Mouse (Mus musculus): Measurements from ENCODE around the gene Nfatc2. TPM values are rescaled to one million over a fixed set of nuclear protein-coding genes. Genes with fewer than 3 reads are reported as not detected.

Gene Nfatc2
- polyA plus RNA-seq, 1 experiment from 2014 or later = 2.0 TPM

DNA sequence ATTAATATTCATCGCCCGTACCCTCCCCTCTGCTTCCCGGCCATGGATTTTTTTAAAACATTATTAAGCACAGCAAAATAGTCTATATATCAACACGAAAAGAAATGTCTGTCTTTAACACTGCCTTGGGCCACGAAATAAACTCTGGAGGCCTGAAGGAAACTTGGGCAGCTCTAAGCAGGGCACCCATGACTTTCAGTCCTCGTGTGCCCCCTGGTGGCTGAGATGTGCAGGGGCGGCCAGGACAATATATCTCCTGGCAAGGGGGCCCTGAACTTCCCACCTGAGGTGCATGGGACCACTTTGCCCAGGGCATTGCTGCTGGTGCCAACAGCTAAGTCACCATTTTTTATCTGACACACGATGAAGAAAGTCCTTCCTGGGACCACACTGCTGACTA, 27.3 kb upstream of the Nfatc2 start:
- Histone ChIP-seq H3K27me3 (replicated peaks; ENCODE audit: control insufficient read depth, insufficient read depth, low read length) (no peaks in the 10 kb centered on the region), H3K9me3 (ENCODE audit: control insufficient read depth, low read length) (0 out of 2 replicates have a peak, but pooled peaks cover 5% of the 10 kb centered on the region), H3K9ac (replicated peaks; ENCODE audit: low read depth, low read length) (no peak overlapping the region), H3K4me2 (ENCODE audit: low read length) (no peak overlapping the region), H3K4me1 (replicated peaks; ENCODE audit: control insufficient read depth, insufficient read depth, low read length) (peaks cover 18% of the 10 kb centered on the region), H3K27ac (ENCODE audit: low read length) (no peak overlapping the region), H3K4me3 (replicated peaks; ENCODE audit: low read length) (no peak overlapping the region), H3K36me3 (ENCODE audit: control insufficient read depth, insufficient read depth) (peaks cover 3% of the 10 kb centered on the region; the same call in 1 of the 2 replicates)
- peak; percentile 68 for ATAC-seq
- 24% methylated on average over 8 of the region's 8 CpGs for WGBS

GRCm38 (mm10) chr2:168627829-168628770, 26.6 kb upstream of the Nfatc2 start:
- no peak overlapping the region for H3K9ac ChIP-seq (replicated peaks; ENCODE audit: low read depth, low read length)
- peaks cover under 1% of the 10 kb centered on the region; the same call in 1 of the 2 replicates for H3K36me3 ChIP-seq (ENCODE audit: control insufficient read depth, insufficient read depth)
- H3K4me2 ChIP-seq (ENCODE audit: low read length) = no peak overlapping the region
- H3K9me3 ChIP-seq (ENCODE audit: control insufficient read depth, low read length) = 0 out of 2 replicates have a peak, but pooled peaks cover 6% of the 10 kb centered on the region
- no peak overlapping the region for H3K4me3 ChIP-seq (replicated peaks; ENCODE audit: low read length)
- H3K4me1 ChIP-seq (replicated peaks; ENCODE audit: control insufficient read depth, insufficient read depth, low read length) = peaks cover 18% of the 10 kb centered on the region
- 61% methylated on average over 20 of the region's 20 CpGs for WGBS
- H3K27me3 ChIP-seq (replicated peaks; ENCODE audit: control insufficient read depth, insufficient read depth, low read length) = no peaks in the 10 kb centered on the region
- no peak overlapping the region for H3K27ac ChIP-seq (ENCODE audit: low read length)
- ATAC-seq = no peak

DNA sequence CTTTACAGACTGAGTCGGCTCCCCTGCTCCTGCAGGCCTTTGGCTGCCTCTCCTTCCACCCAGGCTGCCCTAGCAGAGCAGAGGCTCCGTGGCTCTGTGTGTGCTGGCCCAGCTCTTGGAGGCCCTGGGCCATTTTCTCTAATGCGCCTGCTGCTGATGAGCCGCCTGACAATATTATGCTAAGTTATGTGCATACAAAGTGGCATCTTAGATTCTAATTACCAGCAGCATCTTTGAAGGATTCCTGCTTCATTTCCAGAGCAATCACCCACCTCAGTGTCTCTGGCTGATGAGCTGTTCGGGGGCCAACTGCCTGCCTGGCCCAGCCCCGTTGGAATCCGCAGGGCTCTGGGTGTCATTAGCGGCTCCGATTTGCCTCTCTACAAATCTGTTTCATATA, 24.9 kb upstream of the Nfatc2 start:
- no peaks in the 10 kb centered on the region for H3K27me3 ChIP-seq (replicated peaks; ENCODE audit: control insufficient read depth, insufficient read depth, low read length)
- H3K36me3 ChIP-seq (ENCODE audit: control insufficient read depth, insufficient read depth) = no peaks in the 10 kb centered on the region
- peaks cover 18% of the 10 kb centered on the region for H3K4me1 ChIP-seq (replicated peaks; ENCODE audit: control insufficient read depth, insufficient read depth, low read length)
- 0 out of 2 replicates have a peak, but pooled peaks cover 6% of the 10 kb centered on the region for H3K9me3 ChIP-seq (ENCODE audit: control insufficient read depth, low read length)
- no peak overlapping the region for H3K9ac ChIP-seq (replicated peaks; ENCODE audit: low read depth, low read length)
- H3K4me2 ChIP-seq (ENCODE audit: low read length) = no peak overlapping the region
- peak overlapping the region; percentile 69 for H3K27ac ChIP-seq (ENCODE audit: low read length)
- 15% methylated on average over 9 of the region's 9 CpGs for WGBS
- ATAC-seq = peak; percentile 85
- no peak overlapping the region for H3K4me3 ChIP-seq (replicated peaks; ENCODE audit: low read length)

GRCm38 (mm10) chr2:168625091-168625490, 23.6 kb upstream of the Nfatc2 start:
- Histone ChIP-seq H3K9me3 (ENCODE audit: control insufficient read depth, low read length) (0 out of 2 replicates have a peak, but pooled peaks cover 6% of the 10 kb centered on the region), H3K27me3 (replicated peaks; ENCODE audit: control insufficient read depth, insufficient read depth, low read length) (no peaks in the 10 kb centered on the region), H3K9ac (replicated peaks; ENCODE audit: low read depth, low read length) (no peak overlapping the region), H3K36me3 (ENCODE audit: control insufficient read depth, insufficient read depth) (no peaks in the 10 kb centered on the region), H3K27ac (ENCODE audit: low read length) (no peak overlapping the region), H3K4me1 (replicated peaks; ENCODE audit: control insufficient read depth, insufficient read depth, low read length) (peaks cover 18% of the 10 kb centered on the region), H3K4me3 (replicated peaks; ENCODE audit: low read length) (no peak overlapping the region), H3K4me2 (ENCODE audit: low read length) (no peak overlapping the region)
- 63% methylated on average over 4 of the region's 4 CpGs for WGBS
- no peak for ATAC-seq

DNA sequence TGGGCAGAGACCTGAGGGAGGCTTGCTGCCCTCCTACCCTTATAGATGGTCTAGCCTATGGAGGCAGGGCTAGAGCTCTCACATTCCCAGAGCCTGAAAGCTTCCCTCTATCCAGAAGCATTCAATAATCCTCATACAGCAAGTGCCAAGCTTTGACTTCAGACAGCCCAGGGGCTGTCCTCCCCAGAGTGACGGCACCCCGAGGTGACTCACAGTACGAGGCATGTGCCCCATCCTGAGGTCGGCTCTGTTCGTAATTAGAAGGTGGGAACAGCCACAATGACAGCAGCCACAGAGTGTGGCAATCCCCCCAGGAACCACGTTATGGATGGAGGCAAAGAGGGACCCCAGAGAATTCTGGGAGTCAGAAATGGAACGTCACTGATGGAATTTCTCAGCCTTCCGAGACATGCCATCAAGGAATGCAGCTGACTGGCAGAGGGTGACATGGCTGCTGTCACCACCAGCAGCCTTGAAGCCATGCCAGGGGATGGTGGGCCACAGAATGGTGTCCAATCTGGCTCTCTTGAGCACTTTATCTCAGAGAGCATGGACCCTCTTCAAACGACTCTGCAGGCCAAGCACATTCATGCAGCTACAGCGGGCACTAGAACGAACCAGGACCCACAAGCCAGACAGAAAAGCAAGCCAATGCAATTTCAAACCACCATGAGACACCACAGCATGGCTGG, 19.8 kb upstream of the Nfatc2 start:
- ATAC-seq = no peak
- H3K27ac ChIP-seq (ENCODE audit: low read length) = no peak overlapping the region
- peaks cover 8% of the 10 kb centered on the region for H3K4me1 ChIP-seq (replicated peaks; ENCODE audit: control insufficient read depth, insufficient read depth, low read length)
- H3K36me3 ChIP-seq (ENCODE audit: control insufficient read depth, insufficient read depth) = no peaks in the 10 kb centered on the region
- no peak overlapping the region for H3K4me2 ChIP-seq (ENCODE audit: low read length)
- 0 out of 2 replicates have a peak, but pooled peaks cover 6% of the 10 kb centered on the region for H3K9me3 ChIP-seq (ENCODE audit: control insufficient read depth, low read length)
- H3K27me3 ChIP-seq (replicated peaks; ENCODE audit: control insufficient read depth, insufficient read depth, low read length) = no peaks in the 10 kb centered on the region
- no peak overlapping the region for H3K4me3 ChIP-seq (replicated peaks; ENCODE audit: low read length)
- WGBS = 72% methylated on average over 11 of the region's 11 CpGs
- H3K9ac ChIP-seq (replicated peaks; ENCODE audit: low read depth, low read length) = no peak overlapping the region

DNA sequence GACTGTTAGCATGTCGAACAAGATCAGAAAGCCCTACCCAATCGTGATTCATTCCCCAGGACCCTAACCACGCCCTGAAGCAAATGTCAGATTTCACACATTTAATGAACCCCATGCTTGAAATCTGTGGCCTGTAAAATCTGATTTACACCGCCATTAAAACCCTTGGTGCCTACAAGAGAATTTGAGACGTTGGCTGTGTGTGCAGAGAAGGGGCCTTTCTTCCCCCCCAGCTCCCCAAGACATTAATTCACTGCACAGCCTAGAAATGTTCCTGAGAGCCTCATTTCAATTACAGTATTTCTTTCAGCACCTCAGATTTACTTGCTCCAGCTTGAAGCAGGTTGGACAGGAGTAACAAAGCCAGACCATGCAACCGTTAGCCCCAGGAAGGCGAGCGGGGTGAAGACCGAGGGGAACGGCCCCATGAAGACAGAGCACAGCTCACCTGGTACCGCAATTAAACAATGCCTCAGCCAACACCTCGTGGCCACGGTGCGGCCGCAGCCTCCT, 16.8 kb upstream of the Nfatc2 start:
- Histone ChIP-seq H3K27me3 (replicated peaks; ENCODE audit: control insufficient read depth, insufficient read depth, low read length) (no peaks in the 10 kb centered on the region), H3K9me3 (ENCODE audit: control insufficient read depth, low read length) (no peaks in the 10 kb centered on the region), H3K4me1 (replicated peaks; ENCODE audit: control insufficient read depth, insufficient read depth, low read length) (no peaks in the 10 kb centered on the region), H3K9ac (replicated peaks; ENCODE audit: low read depth, low read length) (no peak overlapping the region), H3K4me2 (ENCODE audit: low read length) (no peak overlapping the region), H3K27ac (ENCODE audit: low read length) (no peak overlapping the region), H3K36me3 (ENCODE audit: control insufficient read depth, insufficient read depth) (no peaks in the 10 kb centered on the region), H3K4me3 (replicated peaks; ENCODE audit: low read length) (no peak overlapping the region)
- WGBS = 69% methylated on average over 15 of the region's 15 CpGs
- ATAC-seq = no peak

GRCm38 (mm10) chr2:168615160-168615559, 13.7 kb upstream of the Nfatc2 start:
- H3K27me3 ChIP-seq (replicated peaks; ENCODE audit: control insufficient read depth, insufficient read depth, low read length) = no peaks in the 10 kb centered on the region
- H3K9me3 ChIP-seq (ENCODE audit: control insufficient read depth, low read length) = no peaks in the 10 kb centered on the region
- no peak overlapping the region for H3K27ac ChIP-seq (ENCODE audit: low read length)
- H3K9ac ChIP-seq (replicated peaks; ENCODE audit: low read depth, low read length) = no peak overlapping the region
- H3K36me3 ChIP-seq (ENCODE audit: control insufficient read depth, insufficient read depth) = no peaks in the 10 kb centered on the region
- no peak overlapping the region for H3K4me3 ChIP-seq (replicated peaks; ENCODE audit: low read length)
- ATAC-seq = no peak; the same call in 1 of the 2 replicates
- no peaks in the 10 kb centered on the region for H3K4me1 ChIP-seq (replicated peaks; ENCODE audit: control insufficient read depth, insufficient read depth, low read length)
- 77% methylated on average over 3 of the region's 3 CpGs for WGBS
- H3K4me2 ChIP-seq (ENCODE audit: low read length) = no peak overlapping the region

- no peak overlapping the region for H3K9ac ChIP-seq (replicated peaks; ENCODE audit: low read depth, low read length)
- no peak overlapping the region for H3K27ac ChIP-seq (ENCODE audit: low read length)
- no peak overlapping the region for H3K4me2 ChIP-seq (ENCODE audit: low read length)
- no peaks in the 10 kb centered on the region for H3K27me3 ChIP-seq (replicated peaks; ENCODE audit: control insufficient read depth, insufficient read depth, low read length)
- ATAC-seq = no peak
- H3K4me1 ChIP-seq (replicated peaks; ENCODE audit: control insufficient read depth, insufficient read depth, low read length) = no peaks in the 10 kb centered on the region; the same call in 1 of the 2 replicates
- H3K36me3 ChIP-seq (ENCODE audit: control insufficient read depth, insufficient read depth) = no peaks in the 10 kb centered on the region
- no peak overlapping the region for H3K4me3 ChIP-seq (replicated peaks; ENCODE audit: low read length)
- no peaks in the 10 kb centered on the region for H3K9me3 ChIP-seq (ENCODE audit: control insufficient read depth, low read length)
- WGBS = 78% methylated on average over 18 of the region's 18 CpGs
Observed at GRCm38 (mm10) chr2:168614170-168614872, 12.9 kb upstream of the Nfatc2 start.

All from forebrain, embryonic 16.5 days (tissue).